In the genomic region with DNA sequence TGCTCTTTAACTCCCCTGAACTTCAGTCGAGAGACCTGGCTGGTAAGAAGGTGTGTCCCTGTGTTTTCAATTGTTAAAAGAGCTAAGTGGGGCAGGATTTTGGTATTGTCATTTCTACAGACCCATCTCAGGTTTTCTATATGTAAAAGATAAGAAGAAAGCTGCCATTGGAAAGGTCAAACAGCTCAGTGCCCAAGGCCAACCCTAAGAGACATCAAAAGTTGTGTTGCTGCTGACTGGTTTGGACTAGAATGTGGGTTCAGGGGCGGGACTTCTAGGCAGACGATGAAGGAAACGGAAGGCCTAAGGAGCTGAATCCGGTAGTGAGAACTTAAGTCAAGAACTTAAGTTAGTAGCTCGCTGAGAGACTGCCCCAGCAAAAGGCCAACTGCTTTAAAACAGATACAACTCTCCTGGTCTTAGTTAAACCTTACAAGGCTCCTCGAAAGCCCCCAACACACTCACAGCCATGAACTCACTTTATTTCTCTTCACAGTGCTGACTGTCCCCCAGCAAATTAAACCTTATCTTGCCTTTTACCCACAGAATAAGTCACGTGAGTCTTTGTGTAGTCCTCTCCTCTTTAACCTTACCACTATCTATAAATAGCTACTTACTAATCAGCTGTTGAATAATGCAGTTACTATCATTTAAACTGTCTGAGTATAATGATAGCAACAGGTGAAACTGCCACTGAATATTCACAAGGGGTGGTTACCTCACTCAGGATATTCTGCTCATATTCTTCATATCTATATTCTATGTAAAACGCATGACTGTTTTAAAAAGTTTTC, we compare ENCODE assay signal across 1 mouse cellular context.
TF ChIP-seq lines count a peak whose summit lies in the region.

No protein-coding gene starts in this region.

TF ChIP-seq in MEL, 35 proteins besides CTCF, POLR2A, EP300 and RAD21 (continued from another document):
- TF ChIP-seq UBTF (IDR thresholded peaks at IDR 0.05; ENCODE audit: borderline replicate concordance, insufficient read depth, low read depth, low read length) (no peak), POLR2AphosphoS2 (IDR thresholded peaks at IDR 0.05; ENCODE audit: low read length) (no peak), ZMIZ1 (IDR thresholded peaks at IDR 0.05; ENCODE audit: low read depth, low read length) (no peak), BHLHE40 (IDR thresholded peaks at IDR 0.05; ENCODE audit: borderline replicate concordance, low read depth, low read length) (peak; percentile 74; the same call in 1 of the 2 replicates), GATA1 (IDR thresholded peaks at IDR 0.05; ENCODE audit: low read depth, low read length) (peak; percentile 56; the same call in 1 of the 2 replicates), KAT2A (conservative IDR thresholded peaks at IDR 0.05; ENCODE audit: low read depth, low read length) (no peak)
